Mouse (Mus musculus) adrenal gland, postnatal 4 days (tissue): ENCODE data around the gene Alad. TPM values are rescaled to one million over a fixed set of nuclear protein-coding genes. Genes with fewer than 3 reads are reported as not detected.

Source experiments
- DNase-seq, 2 experiments: peaks; one replicate each; pipeline ENCODE4 v3.0.0; 2021 to 2022; ENCODE audit warnings: low spot score in 2 of 2, mixed read lengths in 2 of 2
- total RNA-seq, 2 experiments: library from RNA; stranded (reverse); gene quantifications; 2 replicates each; pipeline ENCODE4 v1.2.3; 2021

Alad gene
- total RNA-seq, 2 experiments from 2014 or later = 108 to 110 TPM

- DNase-seq = no peak
These were observed 1.1 kb downstream of the Alad start for GRCm38 (mm10) chr4:62518416-62519121.

GRCm38 (mm10) chr4:62517538-62518415 lies 1.9 kb downstream of the Alad start:
- DNase-seq = no peak

GRCm38 (mm10) chr4:62517046-62517445 lies 2.7 kb downstream of the Alad start:
- DNase-seq = no peak

- DNase-seq = no peak
These were observed 3.1 kb downstream of the Alad start for GRCm38 (mm10) chr4:62516579-62516978.

- DNase-seq = no peak
These were observed 3.6 kb downstream of the Alad start for GRCm38 (mm10) chr4:62516079-62516478.

- DNase-seq = no peak
These were observed 4.2 kb downstream of the Alad start for GRCm38 (mm10) chr4:62515490-62515889.

- DNase-seq = no peak
These were observed 4.7 kb downstream of the Alad start for GRCm38 (mm10) chr4:62514995-62515394.

GRCm38 (mm10) chr4:62513998-62514506 lies 5.7 kb downstream of the Alad start:
- DNase-seq = no peak

- peak in 1 of 2 experiments; percentile 56 for DNase-seq
These were observed 9.8 kb downstream of the Alad start for GRCm38 (mm10) chr4:62509946-62510345.

GRCm38 (mm10) chr4:62508839-62509238 lies 10.9 kb downstream of the Alad start:
- no peak for DNase-seq

GRCm38 (mm10) chr4:62506798-62507197 lies 12.9 kb downstream of the Alad start:
- no peak for DNase-seq

GRCm38 (mm10) chr4:62505991-62506390 lies 13.7 kb downstream of the Alad start:
- no peak for DNase-seq

GRCm38 (mm10) chr4:62503374-62503970 lies 16.2 kb downstream of the Alad start, which contains the start of gene Hdhd3:
Gene Hdhd3, minus strand, starts transcription at chr4:62503467.
- no peak for DNase-seq

- no peak for DNase-seq
These were observed 16.7 kb downstream of the Alad start for GRCm38 (mm10) chr4:62502969-62503368.

GRCm38 (mm10) chr4:62501964-62502732 lies 17.6 kb downstream of the Alad start:
- DNase-seq = peak; percentile 79 to 84

- DNase-seq = no peak
These were observed 18.2 kb downstream of the Alad start for GRCm38 (mm10) chr4:62501534-62501933.

- no peak for DNase-seq
These were observed 18.9 kb downstream of the Alad start for GRCm38 (mm10) chr4:62500799-62501198.

GRCm38 (mm10) chr4:62496815-62497214 lies 22.9 kb downstream of the Alad start:
- DNase-seq = no peak

- DNase-seq = no peak
These were observed 23.8 kb downstream of the Alad start for GRCm38 (mm10) chr4:62495946-62496345.

GRCm38 (mm10) chr4:62494230-62494629 lies 25.5 kb downstream of the Alad start:
- no peak for DNase-seq

GRCm38 (mm10) chr4:62492682-62493081 lies 27.0 kb downstream of the Alad start:
- DNase-seq = no peak
